In genomic region chr10:69398763-69399590, GRCm38 (mm10) we compare ENCODE assay signal across 7 mouse cellular contexts. TPM values are rescaled to one million over a fixed set of nuclear protein-coding genes. Genes with fewer than 3 reads are reported as not detected.
DNase-seq lines count a peak whose midpoint lies in the region; ATAC-seq lines count a peak whose summit lies in the region.

TSS of gene Ank3 (plus strand) at chr10:69398773.

- peak; percentile 20 for DNase-seq in ES-CJ7 (ENCODE audit: low read depth, low spot score)
- peak; percentile 25 for DNase-seq in adrenal gland, adult 2 months
- no peak for DNase-seq in left cerebral cortex, postnatal 25 days (ENCODE audit: low spot score in 2 of 2)
- peak; percentile 94 for DNase-seq in midbrain, embryonic 11.5 days (ENCODE audit: low spot score, missing footprints)
- DNase-seq in thymus, postnatal 25 days = peak; percentile 14

- intact Hi-C loops in left cerebral cortex, postnatal 25 days (cut with DNase I) = no loop called here

- peak; percentile 56 for ATAC-seq in forebrain, embryonic 16.5 days
- ATAC-seq in hindbrain, embryonic 13.5 days (ENCODE audit: low FRiP score) = peak; percentile 65
- peak; percentile 76 for ATAC-seq in midbrain, embryonic 11.5 days (ENCODE audit: low FRiP score)

- H3K4me3 ChIP-seq in forebrain, embryonic 16.5 days (replicated peaks; ENCODE audit: low read length) = peak within 1 kb of the TSS; percentile 52
- peak within 1 kb of the TSS; percentile 65 for H3K4me3 ChIP-seq in hindbrain, embryonic 13.5 days
- H3K4me3 ChIP-seq in midbrain, embryonic 11.5 days (ENCODE audit: low read depth, low read length) = peak within 1 kb of the TSS; percentile 43

- no peaks in the 10 kb centered on the region for H3K9me3 ChIP-seq in forebrain, embryonic 16.5 days (ENCODE audit: control insufficient read depth, low read length)
- no peaks in the 10 kb centered on the region for H3K9me3 ChIP-seq in hindbrain, embryonic 13.5 days
- H3K9me3 ChIP-seq in midbrain, embryonic 11.5 days (ENCODE audit: control insufficient read depth, low read length) = no peaks in the 10 kb centered on the region

- WGBS in forebrain, embryonic 16.5 days = under 1% methylated on average over 73 of the region's 77 CpGs
- WGBS in hindbrain, embryonic 13.5 days = 1% methylated on average over 66 of the region's 77 CpGs
- 0% methylated on average over 74 of the region's 77 CpGs for WGBS in midbrain, embryonic 11.5 days

- H3K9ac ChIP-seq in forebrain, embryonic 16.5 days (replicated peaks; ENCODE audit: low read depth, low read length) = peak within 1 kb of the TSS; percentile 35
- H3K9ac ChIP-seq in hindbrain, embryonic 13.5 days = peak within 1 kb of the TSS; percentile 74
- H3K9ac ChIP-seq in midbrain, embryonic 11.5 days (ENCODE audit: low read length) = peak within 1 kb of the TSS; percentile 54

- peaks cover 24% of the 10 kb centered on the region for H3K4me1 ChIP-seq in forebrain, embryonic 16.5 days (replicated peaks; ENCODE audit: control insufficient read depth, insufficient read depth, low read length)
- H3K4me1 ChIP-seq in hindbrain, embryonic 13.5 days (replicated peaks) = peaks cover 28% of the 10 kb centered on the region
- peaks cover 13% of the 10 kb centered on the region for H3K4me1 ChIP-seq in midbrain, embryonic 11.5 days (ENCODE audit: control insufficient read depth, insufficient read depth, low read length)

- no peaks in the 10 kb centered on the region for H3K36me3 ChIP-seq in forebrain, embryonic 16.5 days (ENCODE audit: control insufficient read depth, insufficient read depth)
- H3K36me3 ChIP-seq in hindbrain, embryonic 13.5 days = no peaks in the 10 kb centered on the region
- H3K36me3 ChIP-seq in midbrain, embryonic 11.5 days (ENCODE audit: control insufficient read depth, insufficient read depth, low read length) = no peaks in the 10 kb centered on the region

- H3K27ac ChIP-seq in forebrain, embryonic 16.5 days (ENCODE audit: low read length) = no peak within 1 kb of the TSS
- no peak within 1 kb of the TSS for H3K27ac ChIP-seq in hindbrain, embryonic 13.5 days
- H3K27ac ChIP-seq in midbrain, embryonic 11.5 days (ENCODE audit: low read depth, low read length) = no peak within 1 kb of the TSS

- peaks cover 21% of the 10 kb centered on the region for H3K27me3 ChIP-seq in forebrain, embryonic 16.5 days (replicated peaks; ENCODE audit: control insufficient read depth, insufficient read depth, low read length)
- peaks cover 65% of the 10 kb centered on the region for H3K27me3 ChIP-seq in hindbrain, embryonic 13.5 days
- peaks cover 40% of the 10 kb centered on the region for H3K27me3 ChIP-seq in midbrain, embryonic 11.5 days (ENCODE audit: control insufficient read depth, insufficient read depth, low read length)

- peak within 1 kb of the TSS; percentile 99 for H3K4me2 ChIP-seq in forebrain, embryonic 16.5 days (ENCODE audit: low read length)
- peak within 1 kb of the TSS; percentile 99 for H3K4me2 ChIP-seq in hindbrain, embryonic 13.5 days
- peak within 1 kb of the TSS; percentile 92 for H3K4me2 ChIP-seq in midbrain, embryonic 11.5 days

RNA-seq across cellular contexts. Expression of gene Ank3, which starts in this region (rescaled TPM):
- 10 to 100 TPM; 10.2 to 12.9 TPM for total RNA-seq in adrenal gland, adult 2 months (2021)
- 0.79 and 0.83 TPM in 2 replicates for polyA plus RNA-seq in adrenal gland, adult 2 months (2012; rRNA removed)
- 89.5 and 102 TPM in 2 replicates for polyA plus RNA-seq in forebrain, embryonic 16.5 days (2015; fragmentation: Nextera tagmentation; extraction: Ambion mirVana)
- polyA plus RNA-seq in hindbrain, embryonic 13.5 days (2015; fragmentation: Nextera tagmentation; extraction: Ambion mirVana) = 114 TPM in 2 replicates
- total RNA-seq in left cerebral cortex, postnatal 25 days (2021) = 100 to 1,000 TPM; 497 to 550 TPM
- polyA plus RNA-seq in midbrain, embryonic 11.5 days (2014; fragmentation: Nextera tagmentation; extraction: Ambion mirVana) = 58.8 and 63.9 TPM in 2 replicates

Comparison
In these comparisons a context has a peak if more than half of its experiments do, and no peak if none do; other contexts are left out.
1. RNA of gene Ank3 (total RNA-seq): 497 to 550 TPM in left cerebral cortex, postnatal 25 days; 10.2 to 12.9 TPM in adrenal gland, adult 2 months; every median in the first group is over 10 times any median in the second.
2. RNA of gene Ank3 (polyA plus RNA-seq): 114 TPM in hindbrain, embryonic 13.5 days, 89.5 to 102 TPM in forebrain, embryonic 16.5 days and 58.8 to 63.9 TPM in midbrain, embryonic 11.5 days; 0.79 to 0.83 TPM in adrenal gland, adult 2 months; every median in the first group is over 10 times any median in the second.
3. DNase-seq: peak in ES-CJ7 (single experiment), adrenal gland, adult 2 months (single experiment), midbrain, embryonic 11.5 days (single experiment) and thymus, postnatal 25 days (single experiment); none in left cerebral cortex, postnatal 25 days (0 of 2).
4. Peak in every context shown above with its lines, with median percentiles within 50 percentile points of each other: ATAC-seq, H3K4me2 ChIP-seq, H3K4me3 ChIP-seq and H3K9ac ChIP-seq.